Mouse (Mus musculus): ENCODE measurements around the gene Grb14.

DNA sequence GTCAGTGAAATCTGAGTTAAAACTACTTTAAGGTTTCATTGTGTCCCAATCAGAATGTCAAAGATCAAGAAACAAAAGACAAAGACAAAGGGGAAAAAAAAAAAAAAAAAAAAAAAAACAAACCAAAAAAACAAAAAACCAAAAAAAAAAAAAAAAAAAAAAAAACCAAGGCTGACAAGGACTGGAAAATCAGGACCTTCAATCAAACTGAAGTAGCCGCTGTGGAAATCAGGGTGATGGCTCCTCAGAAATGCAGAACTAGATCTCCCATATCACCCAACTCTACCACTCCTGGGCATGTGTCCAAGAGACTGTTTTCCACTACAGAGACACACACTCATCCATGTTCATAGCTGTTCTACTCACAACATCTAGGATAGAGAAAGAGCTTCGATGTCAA is 29.0 kb upstream of the Grb14 start:
- TF ChIP-seq CTCF (IDR thresholded peaks at IDR 0.05 in 2 of 3, conservative IDR thresholded peaks at IDR 0.05 in 1 of 3; ENCODE audit: control insufficient read depth in 1 of 3, insufficient read depth in 1 of 3, low read depth in 2 of 3, low read length in 3 of 3, poor library complexity in 1 of 3, severe bottlenecking in 1 of 3) (no peak), EP300 (IDR thresholded peaks at IDR 0.05; ENCODE audit: low read depth in 1 of 2, low read length in 2 of 2) (no peak), CHD2 (IDR thresholded peaks at IDR 0.05; ENCODE audit: low read length) (no peak)

All from MEL (cell line).